Mouse (Mus musculus) neural tube, embryonic 12.5 days (tissue): Measurements from ENCODE around the gene Col25a1. TPM values are rescaled to one million over a fixed set of nuclear protein-coding genes. Genes with fewer than 3 reads are reported as not detected.

Source experiments
- ATAC-seq: fragments of 200-750 bp; cut with Nextera tagmentation; 2 replicates; pipeline ENCODE4 v1.8.0; 2017; ENCODE audit warnings: low read depth, mild to moderate bottlenecking, moderate TSS enrichment, moderate library complexity; ENCODE audit not compliant: low FRiP score
- H3K27ac ChIP-seq: fragments of 300-500 bp; sonication (generic); 2 replicates; pipeline ENCODE4 v1.5.1; 2016
- H3K27me3 ChIP-seq: fragments of 300-500 bp; sonication (generic); replicated peaks from 2 replicates; pipeline ENCODE4 v1.6.1; 2016; ENCODE audit warnings: mild to moderate bottlenecking
- H3K36me3 ChIP-seq: fragments of 300-500 bp; sonication (generic); 2 replicates; pipeline ENCODE4 v1.6.1; 2016; ENCODE audit warnings: mild to moderate bottlenecking
- H3K4me1 ChIP-seq: fragments of 300-500 bp; sonication (generic); 2 replicates; pipeline ENCODE4 v1.6.1; 2016
- H3K4me2 ChIP-seq: fragments of 300-500 bp; sonication (generic); replicated peaks from 2 replicates; pipeline ENCODE4 v1.6.1; 2016; ENCODE audit warnings: mild to moderate bottlenecking
- H3K4me3 ChIP-seq: fragments of 300-500 bp; sonication (generic); 2 replicates; pipeline ENCODE4 v1.5.1; 2016
- H3K9ac ChIP-seq: fragments of 300-500 bp; sonication (generic); 2 replicates; pipeline ENCODE4 v1.6.1; 2016; ENCODE audit warnings: mild to moderate bottlenecking
- H3K9me3 ChIP-seq: fragments of 300-500 bp; sonication (generic); 2 replicates; pipeline ENCODE4 v1.6.1; 2016; ENCODE audit warnings: mild to moderate bottlenecking
- WGBS: fragments of 180-500 bp; shearing (Covaris S2); methylation state at CpG from one replicate; pipeline ENCODE4 v1.1.7; 2016; 5-methylcytosine and 5-hydroxymethylcytosine counted together
- polyA plus RNA-seq: library from polyadenylated mRNA; unstranded; fragments of >200 nt; fragmentation: Nextera tagmentation; extraction: Ambion mirVana; gene quantifications from 2 replicates; pipeline ENCODE4 v1.2.1, GENCODE M21; 2016

The Col25a1 gene
- polyA plus RNA-seq, 1 experiment from 2014 or later, result 5.4 TPM

- Histone ChIP-seq H3K27ac (no peak overlapping the region), H3K4me3 (no peak overlapping the region), H3K9ac (no peak overlapping the region), H3K9me3 (0 out of 2 replicates have a peak, but pooled peaks cover 9% of the 10 kb centered on the region), H3K36me3 (no peaks in the 10 kb centered on the region), H3K27me3 (no peaks in the 10 kb centered on the region), H3K4me2 (no peak overlapping the region), H3K4me1 (no peaks in the 10 kb centered on the region)
- WGBS, result 87% methylated on average over 5 of the region's 5 CpGs
- ATAC-seq, result no peak
These were observed 334.1 kb downstream of the Col25a1 start for GRCm38 (mm10) chr3:130465371-130465770.

GRCm38 (mm10) chr3:130473211-130473768 is 342.0 kb downstream of the Col25a1 start:
- no peaks in the 10 kb centered on the region for H3K27me3 ChIP-seq
- H3K9me3 ChIP-seq, result no peaks in the 10 kb centered on the region
- H3K36me3 ChIP-seq, result no peaks in the 10 kb centered on the region
- no peak overlapping the region for H3K27ac ChIP-seq
- ATAC-seq, result no peak
- H3K4me3 ChIP-seq, result no peak overlapping the region
- H3K9ac ChIP-seq, result no peak overlapping the region
- WGBS, result 87% methylated on average over 4 of the region's 4 CpGs
- H3K4me2 ChIP-seq, result no peak overlapping the region
- no peaks in the 10 kb centered on the region for H3K4me1 ChIP-seq

- 65% methylated on average over 7 of the region's 7 CpGs for WGBS
- Histone ChIP-seq H3K36me3 (no peaks in the 10 kb centered on the region), H3K4me3 (no peak overlapping the region), H3K27ac (no peak overlapping the region), H3K9me3 (no peaks in the 10 kb centered on the region), H3K9ac (no peak overlapping the region), H3K4me1 (no peaks in the 10 kb centered on the region), H3K27me3 (no peaks in the 10 kb centered on the region), H3K4me2 (no peak overlapping the region)
- ATAC-seq, result no peak
These were observed 342.7 kb downstream of the Col25a1 start for GRCm38 (mm10) chr3:130473970-130474369.

- no peak overlapping the region for H3K4me2 ChIP-seq
- no peaks in the 10 kb centered on the region for H3K4me1 ChIP-seq
- ATAC-seq, result no peak
- H3K36me3 ChIP-seq, result no peaks in the 10 kb centered on the region
- H3K27ac ChIP-seq, result no peak overlapping the region
- no peaks in the 10 kb centered on the region for H3K9me3 ChIP-seq
- H3K9ac ChIP-seq, result no peak overlapping the region
- H3K27me3 ChIP-seq, result no peaks in the 10 kb centered on the region
- H3K4me3 ChIP-seq, result no peak overlapping the region
- WGBS, result 93% methylated on average over 8 of the region's 8 CpGs
These were observed 351.2 kb downstream of the Col25a1 start for GRCm38 (mm10) chr3:130482513-130482912.

- no peaks in the 10 kb centered on the region for H3K9me3 ChIP-seq
- H3K4me2 ChIP-seq, result no peak overlapping the region
- no peaks in the 10 kb centered on the region for H3K36me3 ChIP-seq
- H3K4me3 ChIP-seq, result no peak overlapping the region
- H3K9ac ChIP-seq, result no peak overlapping the region
- no peaks in the 10 kb centered on the region for H3K27me3 ChIP-seq
- H3K4me1 ChIP-seq, result no peaks in the 10 kb centered on the region
- no peak for ATAC-seq
- no peak overlapping the region for H3K27ac ChIP-seq
- 82% methylated on average over 4 of the region's 4 CpGs for WGBS
These were observed 357.5 kb downstream of the Col25a1 start for GRCm38 (mm10) chr3:130488839-130489238.

DNA sequence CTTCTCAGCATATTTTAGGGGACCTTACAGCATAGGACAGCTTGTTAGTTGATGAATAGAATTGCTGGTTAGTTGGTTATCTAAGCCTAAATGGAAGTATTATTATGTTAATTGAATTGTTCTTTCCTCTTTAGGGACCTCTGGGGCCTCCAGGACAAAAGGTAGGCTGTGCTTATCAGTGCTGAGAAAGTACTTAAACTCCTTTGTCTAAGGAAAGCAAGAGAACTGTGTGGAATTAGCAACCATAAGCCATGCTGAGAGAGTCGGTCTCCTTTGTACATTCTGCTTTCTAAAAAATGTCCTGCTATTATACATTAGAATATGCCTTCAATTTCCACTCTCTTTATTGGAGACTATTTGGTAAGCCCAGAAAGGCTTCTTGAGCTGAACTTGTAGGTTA is 362.9 kb downstream of the Col25a1 start:
- H3K27ac ChIP-seq, result no peak overlapping the region

GRCm38 (mm10) chr3:130494665-130495396 is 363.5 kb downstream of the Col25a1 start:
- no peak overlapping the region for H3K9ac ChIP-seq
- H3K27me3 ChIP-seq, result no peaks in the 10 kb centered on the region
- no peak for ATAC-seq
- no peaks in the 10 kb centered on the region for H3K36me3 ChIP-seq
- H3K4me2 ChIP-seq, result no peak overlapping the region
- no peak overlapping the region for H3K4me3 ChIP-seq
- no peaks in the 10 kb centered on the region for H3K9me3 ChIP-seq
- 75% methylated on average over 20 of the region's 20 CpGs for WGBS
- H3K4me1 ChIP-seq, result 0 out of 2 replicates have a peak, but pooled peaks cover 3% of the 10 kb centered on the region
- no peak overlapping the region for H3K27ac ChIP-seq

More for the DNA sequence above, 362.9 kb downstream of the Col25a1 start:
- Histone ChIP-seq H3K4me2 (no peak overlapping the region), H3K4me3 (no peak overlapping the region), H3K9ac (no peak overlapping the region), H3K9me3 (no peaks in the 10 kb centered on the region), H3K4me1 (0 out of 2 replicates have a peak, but pooled peaks cover 3% of the 10 kb centered on the region), H3K27me3 (no peaks in the 10 kb centered on the region), H3K36me3 (no peaks in the 10 kb centered on the region)
- ATAC-seq, result no peak
- WGBS, result 13% methylated on average over 1 of the region's 1 CpGs

DNA sequence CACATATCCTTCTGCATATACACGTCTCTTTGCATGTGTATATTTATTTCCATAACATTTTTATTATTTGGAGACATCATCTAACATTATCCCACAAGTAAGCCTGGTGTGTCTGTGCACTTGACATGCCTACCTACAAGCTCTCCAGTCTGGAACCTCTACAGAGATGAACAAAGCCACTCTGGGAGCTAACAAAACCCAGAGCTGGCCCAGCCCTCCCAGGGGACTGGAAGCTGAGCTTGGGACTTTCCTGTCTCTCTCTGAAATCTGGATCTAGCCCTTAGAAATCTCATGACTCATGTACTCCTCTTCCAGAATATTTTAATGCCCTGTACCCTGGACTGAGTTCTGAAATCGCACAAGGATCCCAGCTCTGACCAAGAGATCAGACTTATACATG is 365.7 kb downstream of the Col25a1 start:
- H3K36me3 ChIP-seq, result no peaks in the 10 kb centered on the region
- H3K27me3 ChIP-seq, result no peaks in the 10 kb centered on the region
- H3K4me1 ChIP-seq, result 0 out of 2 replicates have a peak, but pooled peaks cover 3% of the 10 kb centered on the region
- no peak overlapping the region for H3K9ac ChIP-seq
- no peak overlapping the region for H3K4me2 ChIP-seq
- H3K4me3 ChIP-seq, result no peak overlapping the region
- WGBS, result 87% methylated on average over 2 of the region's 2 CpGs
- H3K9me3 ChIP-seq, result no peaks in the 10 kb centered on the region
- no peak for ATAC-seq
- no peak overlapping the region for H3K27ac ChIP-seq

GRCm38 (mm10) chr3:130501713-130502112 is 370.4 kb downstream of the Col25a1 start:
- Histone ChIP-seq H3K36me3 (no peaks in the 10 kb centered on the region), H3K9me3 (no peaks in the 10 kb centered on the region), H3K4me1 (no peaks in the 10 kb centered on the region), H3K4me3 (no peak overlapping the region), H3K27ac (no peak overlapping the region), H3K9ac (no peak overlapping the region), H3K27me3 (no peaks in the 10 kb centered on the region), H3K4me2 (no peak overlapping the region)
- ATAC-seq, result no peak
- 71% methylated on average over 3 of the region's 3 CpGs for WGBS

DNA sequence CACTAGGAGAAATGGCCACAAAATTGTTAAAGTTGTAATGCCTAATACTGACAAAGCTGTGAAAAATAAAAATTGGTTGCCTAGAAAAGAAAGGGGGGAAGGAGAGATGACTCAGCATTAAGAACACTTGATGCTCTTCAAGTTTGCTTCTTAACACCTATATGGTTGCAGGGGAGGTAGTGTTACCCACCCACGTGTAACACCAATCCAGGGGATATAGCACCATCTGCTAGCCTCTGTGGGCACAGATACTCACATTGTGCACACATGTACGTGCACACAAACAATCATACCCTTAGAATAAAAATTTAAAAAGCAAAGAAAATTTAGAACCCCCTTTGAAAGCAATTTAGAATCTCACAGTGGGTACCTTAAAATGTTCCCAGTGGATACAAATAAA is 377.0 kb downstream of the Col25a1 start:
- no peaks in the 10 kb centered on the region for H3K27me3 ChIP-seq
- WGBS, result 82% methylated on average over 2 of the region's 2 CpGs
- H3K4me2 ChIP-seq, result no peak overlapping the region
- H3K36me3 ChIP-seq, result no peaks in the 10 kb centered on the region
- ATAC-seq, result no peak
- H3K4me3 ChIP-seq, result no peak overlapping the region
- no peak overlapping the region for H3K27ac ChIP-seq
- no peak overlapping the region for H3K9ac ChIP-seq
- H3K9me3 ChIP-seq, result no peaks in the 10 kb centered on the region
- H3K4me1 ChIP-seq, result no peaks in the 10 kb centered on the region

GRCm38 (mm10) chr3:130518457-130518879 is 387.2 kb downstream of the Col25a1 start:
- Histone ChIP-seq H3K9me3 (no peaks in the 10 kb centered on the region), H3K27me3 (no peaks in the 10 kb centered on the region), H3K9ac (no peak overlapping the region), H3K4me3 (no peak overlapping the region), H3K4me2 (0 out of 2 replicates have a peak overlapping the region, but pooled peaks have one; percentile 9), H3K27ac (no peak overlapping the region), H3K4me1 (0 out of 2 replicates have a peak, but pooled peaks cover 7% of the 10 kb centered on the region), H3K36me3 (no peaks in the 10 kb centered on the region)
- WGBS, result 48% methylated on average over 9 of the region's 9 CpGs
- ATAC-seq, result no peak

DNA sequence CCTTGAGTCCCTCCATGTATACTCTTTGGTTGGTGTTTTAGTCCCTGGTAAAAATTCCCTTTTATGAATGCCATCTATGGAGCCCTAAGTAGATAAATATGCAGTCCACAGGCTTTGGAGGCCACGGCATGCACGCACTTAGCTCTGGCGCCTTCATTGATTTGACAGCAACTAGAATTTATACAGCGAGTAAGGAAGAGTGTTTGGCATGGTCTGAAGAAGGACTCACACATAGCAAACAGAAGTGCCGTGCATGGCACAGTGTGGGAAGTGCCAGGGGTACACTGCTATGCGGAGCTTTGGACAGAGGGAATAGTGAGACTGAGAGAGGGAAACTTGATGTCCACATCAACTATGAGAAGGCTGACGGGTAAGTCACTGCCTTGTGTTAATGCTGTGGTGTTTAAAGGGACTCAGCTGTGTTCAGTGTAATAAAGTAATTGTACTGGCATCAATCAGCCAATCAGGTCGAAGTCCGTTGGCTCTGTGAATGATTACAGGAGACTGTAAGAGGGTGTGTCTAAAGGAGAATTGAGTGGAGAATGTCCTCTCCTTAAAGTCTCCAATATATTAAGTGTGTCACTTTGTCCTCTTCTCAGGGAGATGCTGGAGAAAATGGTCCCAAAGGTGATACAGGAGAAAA is 390.7 kb downstream of the Col25a1 start:
- ATAC-seq, result no peak

More for the DNA sequence above, 390.7 kb downstream of the Col25a1 start:
- Histone ChIP-seq H3K36me3 (no peaks in the 10 kb centered on the region), H3K4me2 (no peak overlapping the region), H3K4me1 (0 out of 2 replicates have a peak, but pooled peaks cover 7% of the 10 kb centered on the region), H3K27ac (no peak overlapping the region), H3K4me3 (no peak overlapping the region), H3K9ac (no peak overlapping the region), H3K27me3 (no peaks in the 10 kb centered on the region), H3K9me3 (no peaks in the 10 kb centered on the region)
- 74% methylated on average over 9 of the region's 9 CpGs for WGBS
